Mouse (Mus musculus): Measurements from ENCODE around the gene Snd1. TPM values are rescaled to one million over a fixed set of nuclear protein-coding genes. Genes with fewer than 3 reads are reported as not detected.
A peak's percentile ranks its signal among the peaks of the same experiment; 100 is the strongest.

Gene Snd1
- polyA plus RNA-seq, 1 experiment from 2014 or later, result 39.4 TPM

- Histone ChIP-seq H3K27me3 (replicated peaks; ENCODE audit: control insufficient read depth, insufficient read depth, low read length) (no peaks in the 10 kb centered on the region), H3K9me3 (ENCODE audit: control insufficient read depth) (no peaks in the 10 kb centered on the region), H3K9ac (ENCODE audit: low read depth, low read length) (no peak overlapping the region), H3K36me3 (ENCODE audit: control insufficient read depth, insufficient read depth) (peaks cover 6% of the 10 kb centered on the region; the same call in 1 of the 2 replicates), H3K4me1 (replicated peaks; ENCODE audit: control insufficient read depth, insufficient read depth, low read length) (no peaks in the 10 kb centered on the region), H3K4me3 (ENCODE audit: low read depth, low read length) (no peak overlapping the region), H3K27ac (ENCODE audit: low read depth, low read length) (no peak overlapping the region), H3K4me2 (replicated peaks; ENCODE audit: low read depth) (no peak overlapping the region)
- 85% methylated on average over 6 of the region's 6 CpGs for WGBS
- TF ChIP-seq CTCF (IDR thresholded peaks at IDR 0.05; ENCODE audit: low read depth), result no peak
- no peak for ATAC-seq
Observed at GRCm38 (mm10) chr6:28557728-28558127, 82.8 kb downstream of the Snd1 start.

DNA sequence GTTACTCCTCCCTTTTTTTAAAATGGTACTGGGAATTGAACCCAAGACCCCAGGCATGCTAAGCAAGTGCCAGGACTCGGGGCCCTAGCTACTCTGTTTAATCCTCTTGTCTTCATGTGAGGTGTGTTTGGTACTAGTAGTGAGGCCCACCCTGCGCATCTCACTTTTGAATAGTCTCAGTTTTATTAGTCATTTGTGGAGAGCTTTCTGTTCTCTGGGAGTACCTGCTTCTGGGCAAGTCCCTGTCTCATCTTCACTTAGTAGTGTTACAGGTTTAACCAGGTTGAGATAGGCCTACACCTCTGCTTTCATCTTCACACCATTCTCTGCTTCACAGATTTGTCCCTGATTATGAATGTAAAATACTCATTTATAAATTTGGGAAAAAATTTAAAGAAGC lies 84.5 kb downstream of the Snd1 start:
- WGBS, result 86% methylated on average over 2 of the region's 2 CpGs
- no peak for TF ChIP-seq CTCF (IDR thresholded peaks at IDR 0.05; ENCODE audit: low read depth)
- ATAC-seq, result no peak

GRCm38 (mm10) chr6:28561291-28561995 lies 86.5 kb downstream of the Snd1 start:
- H3K9ac ChIP-seq (ENCODE audit: low read depth, low read length), result no peak overlapping the region
- WGBS, result 70% methylated on average over 5 of the region's 5 CpGs
- no peaks in the 10 kb centered on the region for H3K4me1 ChIP-seq (replicated peaks; ENCODE audit: control insufficient read depth, insufficient read depth, low read length)
- TF ChIP-seq CTCF (IDR thresholded peaks at IDR 0.05; ENCODE audit: low read depth), result no peak
- H3K27me3 ChIP-seq (replicated peaks; ENCODE audit: control insufficient read depth, insufficient read depth, low read length), result no peaks in the 10 kb centered on the region
- no peak overlapping the region for H3K4me2 ChIP-seq (replicated peaks; ENCODE audit: low read depth)
- H3K27ac ChIP-seq (ENCODE audit: low read depth, low read length), result peak overlapping the region; percentile 68; the same call in 1 of the 2 replicates
- H3K4me3 ChIP-seq (ENCODE audit: low read depth, low read length), result no peak overlapping the region
- H3K36me3 ChIP-seq (ENCODE audit: control insufficient read depth, insufficient read depth), result no peaks in the 10 kb centered on the region; the same call in 1 of the 2 replicates
- H3K9me3 ChIP-seq (ENCODE audit: control insufficient read depth), result no peaks in the 10 kb centered on the region
- no peak for ATAC-seq

More for the DNA sequence above, 84.5 kb downstream of the Snd1 start:
- Histone ChIP-seq H3K9me3 (ENCODE audit: control insufficient read depth) (no peaks in the 10 kb centered on the region), H3K4me1 (replicated peaks; ENCODE audit: control insufficient read depth, insufficient read depth, low read length) (no peaks in the 10 kb centered on the region), H3K27me3 (replicated peaks; ENCODE audit: control insufficient read depth, insufficient read depth, low read length) (no peaks in the 10 kb centered on the region), H3K27ac (ENCODE audit: low read depth, low read length) (no peak overlapping the region), H3K36me3 (ENCODE audit: control insufficient read depth, insufficient read depth) (no peaks in the 10 kb centered on the region; the same call in 1 of the 2 replicates), H3K4me2 (replicated peaks; ENCODE audit: low read depth) (no peak overlapping the region), H3K4me3 (ENCODE audit: low read depth, low read length) (no peak overlapping the region), H3K9ac (ENCODE audit: low read depth, low read length) (no peak overlapping the region)

- peak; percentile 91 for ATAC-seq
- peak overlapping the region; percentile 68 for H3K27ac ChIP-seq (ENCODE audit: low read depth, low read length)
- H3K4me3 ChIP-seq (ENCODE audit: low read depth, low read length), result no peak overlapping the region
- H3K9ac ChIP-seq (ENCODE audit: low read depth, low read length), result no peak overlapping the region
- H3K4me1 ChIP-seq (replicated peaks; ENCODE audit: control insufficient read depth, insufficient read depth, low read length), result no peaks in the 10 kb centered on the region
- H3K4me2 ChIP-seq (replicated peaks; ENCODE audit: low read depth), result peak overlapping the region; percentile 21; the same call in 1 of the 2 replicates
- no peaks in the 10 kb centered on the region for H3K27me3 ChIP-seq (replicated peaks; ENCODE audit: control insufficient read depth, insufficient read depth, low read length)
- WGBS, result 39% methylated on average over 4 of the region's 4 CpGs
- H3K9me3 ChIP-seq (ENCODE audit: control insufficient read depth), result no peaks in the 10 kb centered on the region
- H3K36me3 ChIP-seq (ENCODE audit: control insufficient read depth, insufficient read depth), result no peaks in the 10 kb centered on the region; the same call in 1 of the 2 replicates
- peak; percentile 42 for TF ChIP-seq CTCF (IDR thresholded peaks at IDR 0.05; ENCODE audit: low read depth)
Observed at GRCm38 (mm10) chr6:28562323-28563044, 87.5 kb downstream of the Snd1 start.

- no peak for TF ChIP-seq CTCF (IDR thresholded peaks at IDR 0.05; ENCODE audit: low read depth)
- no peak for ATAC-seq
- Histone ChIP-seq H3K36me3 (ENCODE audit: control insufficient read depth, insufficient read depth) (no peaks in the 10 kb centered on the region), H3K4me2 (replicated peaks; ENCODE audit: low read depth) (no peak overlapping the region), H3K9ac (ENCODE audit: low read depth, low read length) (no peak overlapping the region), H3K4me1 (replicated peaks; ENCODE audit: control insufficient read depth, insufficient read depth, low read length) (no peaks in the 10 kb centered on the region), H3K27me3 (replicated peaks; ENCODE audit: control insufficient read depth, insufficient read depth, low read length) (no peaks in the 10 kb centered on the region), H3K4me3 (ENCODE audit: low read depth, low read length) (no peak overlapping the region), H3K27ac (ENCODE audit: low read depth, low read length) (no peak overlapping the region), H3K9me3 (ENCODE audit: control insufficient read depth) (no peaks in the 10 kb centered on the region)
- WGBS, result 80% methylated on average over 6 of the region's 6 CpGs
Observed at GRCm38 (mm10) chr6:28567978-28568377, 93.0 kb downstream of the Snd1 start.

DNA sequence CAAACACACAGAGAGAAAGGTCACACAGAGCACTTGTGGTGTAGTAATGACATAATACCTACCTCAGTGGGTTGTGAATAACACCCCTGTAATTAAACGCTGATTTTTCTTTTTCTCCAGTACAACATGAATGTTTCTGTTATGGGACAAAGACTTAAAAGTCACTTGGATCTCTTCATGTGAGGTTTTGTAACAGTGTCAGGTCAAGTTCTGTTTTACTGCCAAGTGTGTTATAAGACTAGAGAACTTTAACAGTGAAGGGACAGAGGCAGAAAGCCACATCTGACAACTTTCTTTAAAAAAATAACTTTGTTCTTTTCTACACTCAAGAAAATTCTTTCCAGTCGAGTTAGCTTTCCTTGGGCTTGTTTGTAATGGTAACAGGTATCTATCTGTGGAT lies 97.0 kb downstream of the Snd1 start:
- no peak for ATAC-seq
- H3K4me2 ChIP-seq (replicated peaks; ENCODE audit: low read depth), result no peak overlapping the region
- H3K36me3 ChIP-seq (ENCODE audit: control insufficient read depth, insufficient read depth), result no peaks in the 10 kb centered on the region
- WGBS, result 80% methylated on average over 2 of the region's 2 CpGs
- H3K4me3 ChIP-seq (ENCODE audit: low read depth, low read length), result no peak overlapping the region
- H3K27ac ChIP-seq (ENCODE audit: low read depth, low read length), result no peak overlapping the region
- no peak overlapping the region for H3K9ac ChIP-seq (ENCODE audit: low read depth, low read length)
- H3K27me3 ChIP-seq (replicated peaks; ENCODE audit: control insufficient read depth, insufficient read depth, low read length), result no peaks in the 10 kb centered on the region
- H3K4me1 ChIP-seq (replicated peaks; ENCODE audit: control insufficient read depth, insufficient read depth, low read length), result no peaks in the 10 kb centered on the region
- no peak for TF ChIP-seq CTCF (IDR thresholded peaks at IDR 0.05; ENCODE audit: low read depth)
- H3K9me3 ChIP-seq (ENCODE audit: control insufficient read depth), result no peaks in the 10 kb centered on the region
